Mouse (Mus musculus): ENCODE data around the gene Gm10837. TPM values are rescaled to one million over a fixed set of nuclear protein-coding genes. Genes with fewer than 3 reads are reported as not detected.

Gm10837 gene
- total RNA-seq, 2 experiments from 2014 or later: not detected

GRCm38 (mm10) chr14:122513511-122514036 is 23.2 kb downstream of the Gm10837 start:
- no peak for ATAC-seq (replicated peaks; ENCODE audit: poor library complexity)

- ATAC-seq (replicated peaks; ENCODE audit: poor library complexity): no peak
Measured at GRCm38 (mm10) chr14:122528475-122528874, 38.1 kb downstream of the Gm10837 start.

- peak; percentile 97 for ATAC-seq (replicated peaks; ENCODE audit: poor library complexity)
Measured at GRCm38 (mm10) chr14:122534017-122534924, 43.9 kb downstream of the Gm10837 start, which contains the start of gene Pcca. TSS of gene Pcca (plus strand) at chr14:122534324.

- ATAC-seq (replicated peaks; ENCODE audit: poor library complexity): no peak
Measured at GRCm38 (mm10) chr14:122535986-122536385, 45.6 kb downstream of the Gm10837 start.

Other genes starting within 250 kb of the Gm10837 start
- not detected in 2 replicates for gene Gm5089, start 39.5 kb upstream of the Gm10837 start, total RNA-seq (2015)
- gene Gm5089, start 39.5 kb upstream of the Gm10837 start, total RNA-seq (2017): not detected in 2 replicates
- gene Zic5, start 24.9 kb upstream of the Gm10837 start, total RNA-seq (2015): not detected in 2 replicates
- not detected in 2 replicates for gene Zic5, start 24.9 kb upstream of the Gm10837 start, total RNA-seq (2017)
- gene Zic2, start 15.2 kb upstream of the Gm10837 start, total RNA-seq (2015): not detected in 2 replicates
- gene Zic2, start 15.2 kb upstream of the Gm10837 start, total RNA-seq (2017): not detected in 2 replicates
- gene Pcca, start 43.7 kb downstream of the Gm10837 start, total RNA-seq (2015): 57.9 and 81.2 TPM in 2 replicates
- gene Pcca, start 43.7 kb downstream of the Gm10837 start, total RNA-seq (2017): 38.7 and 72.6 TPM in 2 replicates

Data from megakaryocyte progenitor cell, adult 5-6 weeks (primary cell).